Mouse (Mus musculus) liver, embryonic 16.5 days (tissue): Measurements from ENCODE around the gene Igf2. TPM values are rescaled to one million over a fixed set of nuclear protein-coding genes. Genes with fewer than 3 reads are reported as not detected.
A peak's percentile ranks its signal among the peaks of the same experiment; 100 is the strongest.

Experiments used
- ATAC-seq: fragments of 200-750 bp; cut with Nextera tagmentation; 2 replicates; pipeline ENCODE4 v1.8.0; 2017; ENCODE audit warnings: low read depth, mild to moderate bottlenecking, moderate number of reproducible peaks, moderate library complexity
- H3K27ac ChIP-seq: fragments of 300-500 bp; sonication (generic); 2 replicates; pipeline ENCODE4 v1.5.1; 2014; ENCODE audit warnings: mild to moderate bottlenecking, low read length
- H3K27me3 ChIP-seq: fragments of 300-500 bp; sonication (generic); 2 replicates; pipeline ENCODE4 v1.6.1; 2014; ENCODE audit warnings: low read depth, low read length, mixed read lengths; ENCODE audit not compliant: control insufficient read depth, insufficient read depth
- H3K36me3 ChIP-seq: fragments of 300-500 bp; sonication (generic); 2 replicates; pipeline ENCODE4 v1.6.1; 2014; ENCODE audit warnings: mild to moderate bottlenecking; ENCODE audit not compliant: control insufficient read depth, insufficient read depth
- H3K4me1 ChIP-seq: fragments of 300-500 bp; sonication (generic); 2 replicates; pipeline ENCODE4 v1.6.1; 2014; ENCODE audit warnings: low read depth, low read length, mixed read lengths; ENCODE audit not compliant: control insufficient read depth
- H3K4me2 ChIP-seq: fragments of 300-500 bp; sonication (generic); 2 replicates; pipeline ENCODE4 v1.6.1; 2014; ENCODE audit warnings: low read depth, low read length, mixed read lengths
- H3K4me3 ChIP-seq: fragments of 300-500 bp; sonication (generic); 2 replicates; pipeline ENCODE4 v1.5.1; 2014; ENCODE audit warnings: low read depth, mild to moderate bottlenecking, low read length
- H3K9ac ChIP-seq: fragments of 300-500 bp; sonication (generic); 2 replicates; pipeline ENCODE4 v1.6.1; 2014; ENCODE audit warnings: low read depth, low read length
- H3K9me3 ChIP-seq: fragments of 300-500 bp; sonication (generic); replicated peaks from 2 replicates; pipeline ENCODE4 v1.6.1; 2016; ENCODE audit warnings: low read length; ENCODE audit not compliant: control insufficient read depth
- WGBS: fragments of 180-500 bp; shearing (Covaris S2); extraction: QIAGEN DNeasy Blood & Tissue Kit; methylation state at CpG from one replicate; pipeline ENCODE4 v1.1.7; 2014; ENCODE audit not compliant: insufficient replicate concordance; 5-methylcytosine and 5-hydroxymethylcytosine counted together
- polyA plus RNA-seq: library from polyadenylated mRNA; unstranded; fragments of >200 nt; fragmentation: Nextera tagmentation; extraction: Ambion mirVana; gene quantifications from 2 replicates; pipeline ENCODE4 v1.2.1, GENCODE M21; 2015

The Igf2 gene
- polyA plus RNA-seq, 1 experiment from 2014 or later = 693 TPM

- H3K4me1 ChIP-seq = no peaks in the 10 kb centered on the region
- H3K4me3 ChIP-seq = peak overlapping the region; percentile 34
- H3K27ac ChIP-seq = no peak overlapping the region
- H3K9ac ChIP-seq = no peak overlapping the region
- H3K27me3 ChIP-seq = peaks cover 70% of the 10 kb centered on the region
- ATAC-seq = no peak
- peak overlapping the region; percentile 9; the same call in 1 of the 2 replicates for H3K4me2 ChIP-seq
- no peaks in the 10 kb centered on the region for H3K9me3 ChIP-seq
- no peaks in the 10 kb centered on the region for H3K36me3 ChIP-seq
- WGBS = 22% methylated on average over 11 of the region's 11 CpGs
Observed at GRCm38 (mm10) chr7:142655633-142656032, 11.0 kb downstream of the Igf2 start.

GRCm38 (mm10) chr7:142653726-142654125 lies 12.9 kb downstream of the Igf2 start:
- Histone ChIP-seq H3K36me3 (no peaks in the 10 kb centered on the region), H3K4me1 (no peaks in the 10 kb centered on the region), H3K27ac (no peak overlapping the region), H3K4me2 (no peak overlapping the region), H3K27me3 (peaks cover 51% of the 10 kb centered on the region), H3K9me3 (no peaks in the 10 kb centered on the region), H3K4me3 (no peak overlapping the region), H3K9ac (no peak overlapping the region)
- WGBS = 32% methylated on average over 18 of the region's 18 CpGs
- no peak for ATAC-seq

GRCm38 (mm10) chr7:142646676-142647075 lies 19.9 kb downstream of the Igf2 start:
- no peak overlapping the region for H3K27ac ChIP-seq
- ATAC-seq = no peak
- WGBS = 55% methylated on average over 6 of the region's 6 CpGs
- H3K4me3 ChIP-seq = no peak overlapping the region
- H3K27me3 ChIP-seq = no peaks in the 10 kb centered on the region
- H3K4me2 ChIP-seq = no peak overlapping the region
- no peak overlapping the region for H3K9ac ChIP-seq
- no peaks in the 10 kb centered on the region for H3K9me3 ChIP-seq
- no peaks in the 10 kb centered on the region for H3K4me1 ChIP-seq
- no peaks in the 10 kb centered on the region for H3K36me3 ChIP-seq

- H3K4me1 ChIP-seq = no peaks in the 10 kb centered on the region
- H3K9me3 ChIP-seq = no peaks in the 10 kb centered on the region
- WGBS = 21% methylated on average over 5 of the region's 5 CpGs
- no peak overlapping the region for H3K4me2 ChIP-seq
- H3K9ac ChIP-seq = no peak overlapping the region
- no peak overlapping the region for H3K27ac ChIP-seq
- no peaks in the 10 kb centered on the region for H3K36me3 ChIP-seq
- H3K4me3 ChIP-seq = no peak overlapping the region
- ATAC-seq = 0 out of 2 replicates have a peak, but pooled peaks have one; percentile 22
- no peaks in the 10 kb centered on the region for H3K27me3 ChIP-seq
Observed at GRCm38 (mm10) chr7:142645045-142645444, 21.6 kb downstream of the Igf2 start.

- Histone ChIP-seq H3K27ac (no peak overlapping the region), H3K4me3 (no peak overlapping the region), H3K9me3 (no peaks in the 10 kb centered on the region), H3K36me3 (no peaks in the 10 kb centered on the region), H3K4me1 (no peaks in the 10 kb centered on the region), H3K27me3 (no peaks in the 10 kb centered on the region), H3K4me2 (no peak overlapping the region), H3K9ac (no peak overlapping the region)
- no peak for ATAC-seq
Observed at GRCm38 (mm10) chr7:142636178-142636577, 30.4 kb downstream of the Igf2 start.

GRCm38 (mm10) chr7:142630691-142631090 lies 35.9 kb downstream of the Igf2 start:
- Histone ChIP-seq H3K36me3 (no peaks in the 10 kb centered on the region), H3K4me3 (no peak overlapping the region), H3K9ac (no peak overlapping the region), H3K4me1 (no peaks in the 10 kb centered on the region), H3K9me3 (no peaks in the 10 kb centered on the region), H3K4me2 (no peak overlapping the region), H3K27me3 (no peaks in the 10 kb centered on the region), H3K27ac (no peak overlapping the region)
- ATAC-seq = no peak
- 60% methylated on average over 10 of the region's 10 CpGs for WGBS

GRCm38 (mm10) chr7:142629806-142630205 lies 36.8 kb downstream of the Igf2 start:
- no peak for ATAC-seq
- H3K4me1 ChIP-seq = no peaks in the 10 kb centered on the region
- no peaks in the 10 kb centered on the region for H3K27me3 ChIP-seq
- no peaks in the 10 kb centered on the region for H3K9me3 ChIP-seq
- no peak overlapping the region for H3K4me3 ChIP-seq
- H3K36me3 ChIP-seq = no peaks in the 10 kb centered on the region
- H3K27ac ChIP-seq = no peak overlapping the region
- no peak overlapping the region for H3K9ac ChIP-seq
- WGBS = 56% methylated on average over 6 of the region's 6 CpGs
- H3K4me2 ChIP-seq = no peak overlapping the region

- no peaks in the 10 kb centered on the region for H3K4me1 ChIP-seq
- H3K9me3 ChIP-seq = no peaks in the 10 kb centered on the region
- H3K4me3 ChIP-seq = no peak overlapping the region
- H3K27me3 ChIP-seq = no peaks in the 10 kb centered on the region
- no peak for ATAC-seq
- H3K27ac ChIP-seq = no peak overlapping the region
- H3K36me3 ChIP-seq = no peaks in the 10 kb centered on the region
- no peak overlapping the region for H3K9ac ChIP-seq
- 57% methylated on average over 4 of the region's 4 CpGs for WGBS
- H3K4me2 ChIP-seq = no peak overlapping the region
Observed at GRCm38 (mm10) chr7:142622180-142622579, 44.4 kb downstream of the Igf2 start.

- Histone ChIP-seq H3K4me2 (no peak overlapping the region), H3K9me3 (no peaks in the 10 kb centered on the region), H3K9ac (no peak overlapping the region), H3K4me1 (peaks cover 15% of the 10 kb centered on the region), H3K36me3 (no peaks in the 10 kb centered on the region), H3K4me3 (no peak overlapping the region), H3K27ac (no peak overlapping the region), H3K27me3 (no peaks in the 10 kb centered on the region)
- WGBS = 38% methylated on average over 2 of the region's 2 CpGs
- ATAC-seq = no peak
Observed at GRCm38 (mm10) chr7:142613077-142613476, 53.5 kb downstream of the Igf2 start.
